ENCODE assay signal across 20 mouse cellular contexts in the genomic region with DNA sequence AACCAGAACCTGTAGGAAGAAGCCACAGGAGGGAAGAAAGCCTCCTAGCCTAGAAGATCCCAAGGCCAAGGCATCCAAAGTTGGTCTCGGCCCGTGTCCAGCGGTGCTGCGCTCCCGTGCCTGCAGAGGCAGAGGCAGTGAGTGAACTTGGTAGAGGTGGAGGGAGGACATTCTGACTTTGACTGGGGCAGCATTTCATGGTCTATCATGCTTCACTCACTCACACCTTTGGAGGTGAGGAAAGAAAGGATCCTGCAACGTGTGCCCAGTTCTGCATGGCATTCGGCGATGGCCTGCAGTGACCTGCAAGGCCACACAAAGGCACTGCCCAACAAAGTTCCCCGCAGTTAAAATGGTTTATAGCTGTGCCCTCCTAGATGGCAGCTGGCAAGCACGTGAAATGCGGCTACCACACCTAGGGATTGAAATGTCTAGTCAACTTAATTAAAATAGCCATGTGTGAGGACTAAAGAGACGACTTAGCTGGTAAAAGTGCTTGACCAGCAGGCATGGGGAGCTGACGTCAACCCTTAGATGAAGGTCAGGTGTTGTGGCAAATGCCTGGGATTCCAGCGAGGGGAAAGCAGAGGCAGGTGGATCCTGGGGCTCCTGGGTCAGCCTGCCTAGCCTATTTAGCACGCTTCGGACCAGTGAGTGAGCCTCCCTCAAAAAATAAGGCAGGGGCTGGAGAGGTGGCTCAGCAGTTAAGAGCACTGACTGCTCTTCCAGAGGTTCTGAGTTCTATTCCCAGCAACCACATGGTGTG. TPM values are rescaled to one million over a fixed set of nuclear protein-coding genes. Genes with fewer than 3 reads are reported as not detected.
DNase-seq lines count a peak whose midpoint lies in the region; ATAC-seq and TF ChIP-seq lines count a peak whose summit lies in the region.
"Had no signal": no experiment of that assay in that cellular context is flagged by ENCODE, and none has a peak within 500 bp of the region (broad histone marks: within the 10 kb centered on the region; RNA-seq: fewer than 3 reads in every experiment).

No protein-coding gene starts in this region.

- peak overlapping the region; percentile 93 for H3K27ac ChIP-seq in gastrocnemius, adult 2 months
- H3K27ac ChIP-seq in heart, adult 2 months, result peak overlapping the region; percentile 83
- peak overlapping the region; percentile 86 to 98 for H3K27ac ChIP-seq in heart, embryonic 14.5 days (replicated peaks in 1 of 2; ENCODE audit: control insufficient read depth in 1 of 2, insufficient read depth in 1 of 2, low read depth in 2 of 2, low read length in 2 of 2)
- H3K27ac ChIP-seq in liver, embryonic 13.5 days, result peak overlapping the region; percentile 97; the same call in 1 of the 2 replicates
- H3K27ac ChIP-seq: embryonic facial prominence, embryonic 15.5 days; forebrain, embryonic 10.5 days; limb, embryonic 15.5 days had no signal

- intact Hi-C loops in gastrocnemius, adult 2 months (cut with DNase I), result no loop called here
- intact Hi-C loops in heart, adult 2 months (cut with DNase I), result no loop called here

- no peaks in the 10 kb centered on the region; the same call in none of the 2 replicates for H3K36me3 ChIP-seq in heart, adult 2 months (ENCODE audit: control insufficient read depth, insufficient read depth, low read length)
- peaks cover 39% of the 10 kb centered on the region for H3K36me3 ChIP-seq in heart, embryonic 14.5 days (ENCODE audit: control insufficient read depth, insufficient read depth, low read length)
- H3K36me3 ChIP-seq in liver, embryonic 13.5 days, result no peaks in the 10 kb centered on the region
- H3K36me3 ChIP-seq: embryonic facial prominence, embryonic 15.5 days; forebrain, embryonic 10.5 days; limb, embryonic 15.5 days had no signal

- WGBS in heart, adult 2 months, result 66% methylated on average over 16 of the region's 16 CpGs
- WGBS in heart, embryonic 14.5 days, result 36% methylated on average over 16 of the region's 16 CpGs
- WGBS in liver, embryonic 13.5 days (ENCODE audit: insufficient replicate concordance), result 83% methylated on average over 16 of the region's 16 CpGs

- peak; percentile 90; the same call in 1 of the 2 replicates for TF ChIP-seq EP300 in heart, adult 2 months (IDR thresholded peaks at IDR 0.05; ENCODE audit: insufficient read depth, low read depth, low read length)

- H3K4me2 ChIP-seq in heart, embryonic 14.5 days (ENCODE audit: low read length), result peak overlapping the region; percentile 26
- no peak overlapping the region for H3K4me2 ChIP-seq in liver, embryonic 13.5 days
- H3K4me2 ChIP-seq: embryonic facial prominence, embryonic 15.5 days; limb, embryonic 15.5 days; midbrain, embryonic 11.5 days had no signal

- peak; percentile 24; the same call in 1 of the 2 replicates for TF ChIP-seq POLR2A in heart, adult 2 months (IDR thresholded peaks at IDR 0.05; ENCODE audit: insufficient read depth, low read depth, low read length)

- H3K79me2 ChIP-seq in heart, adult 2 months (replicated peaks; ENCODE audit: control insufficient read depth, insufficient read depth, low read length), result no peaks in the 10 kb centered on the region

- no peaks in the 10 kb centered on the region for H3K27me3 ChIP-seq in heart, adult 2 months (ENCODE audit: control insufficient read depth, insufficient read depth, low read length)
- H3K27me3 ChIP-seq in heart, embryonic 14.5 days (ENCODE audit: control insufficient read depth, insufficient read depth, low read length), result no peaks in the 10 kb centered on the region
- no peaks in the 10 kb centered on the region for H3K27me3 ChIP-seq in liver, embryonic 13.5 days
- H3K27me3 ChIP-seq: embryonic facial prominence, embryonic 15.5 days; limb, embryonic 15.5 days; Patski had no signal

- no peak for TF ChIP-seq CTCF in gastrocnemius, adult 2 months (IDR thresholded peaks at IDR 0.05)
- TF ChIP-seq CTCF in heart, adult 2 months (IDR thresholded peaks at IDR 0.05), result no peak

- peak overlapping the region; percentile 28 for H3K4me3 ChIP-seq in gastrocnemius, adult 2 months
- no peak overlapping the region for H3K4me3 ChIP-seq in heart, adult 2 months
- no peak overlapping the region for H3K4me3 ChIP-seq in heart, embryonic 14.5 days (ENCODE audit: control insufficient read depth in 1 of 2, insufficient read depth in 1 of 2, low read depth in 1 of 2, low read length in 2 of 2)
- H3K4me3 ChIP-seq in liver, embryonic 13.5 days (replicated peaks), result no peak overlapping the region
- H3K4me3 ChIP-seq: embryonic facial prominence, embryonic 15.5 days; forebrain, embryonic 10.5 days; limb, embryonic 15.5 days had no signal

- peak; percentile 68 for DNase-seq in gastrocnemius, adult 2 months
- no peak for DNase-seq in gastrocnemius, adult 8-10 months (ENCODE audit: low spot score in 2 of 2)
- DNase-seq in heart, adult 2 months, result peak in 1 of 2 experiments; percentile 72
- no peak for DNase-seq in liver, embryonic 13.5 days
- DNase-seq in cerebellum, adult 9-10 months, result no peak
- no peak for DNase-seq in left cerebral cortex, adult 11 months (ENCODE audit: low spot score)
- no peak for DNase-seq in embryo, embryonic 10.5 days (ENCODE audit: low spot score)
- DNase-seq: adrenal gland, adult 8-10 months; cerebellum, postnatal 10 days; kidney, adult 18-20 months; kidney, postnatal 10 days; thymus, postnatal 14 days had no signal

- no peak for ATAC-seq in heart, embryonic 14.5 days (ENCODE audit: insufficient number of reproducible peaks, insufficient read depth, low FRiP score, low read depth)
- ATAC-seq in liver, embryonic 13.5 days (ENCODE audit: low read depth), result no peak
- ATAC-seq: lung, postnatal 0 days; Patski had no signal

- no peak overlapping the region for H3K9ac ChIP-seq in heart, adult 2 months (ENCODE audit: low read depth, low read length)
- H3K9ac ChIP-seq in heart, embryonic 14.5 days (ENCODE audit: low read length), result peak overlapping the region; percentile 57
- H3K9ac ChIP-seq in liver, embryonic 13.5 days, result no peak overlapping the region
- H3K9ac ChIP-seq: embryonic facial prominence, embryonic 15.5 days; limb, embryonic 15.5 days had no signal

- no peaks in the 10 kb centered on the region for H3K9me3 ChIP-seq in heart, embryonic 14.5 days (ENCODE audit: control insufficient read depth, low read length)
- H3K9me3 ChIP-seq in liver, embryonic 13.5 days (replicated peaks), result no peaks in the 10 kb centered on the region
- H3K9me3 ChIP-seq: embryonic facial prominence, embryonic 15.5 days; forebrain, embryonic 10.5 days; limb, embryonic 15.5 days had no signal

- peaks cover 20% of the 10 kb centered on the region for H3K4me1 ChIP-seq in heart, adult 2 months (ENCODE audit: control insufficient read depth, insufficient read depth, low read length)
- peaks cover 72 to 91% of the 10 kb centered on the region in 2 experiments for H3K4me1 ChIP-seq in heart, embryonic 14.5 days (ENCODE audit: control insufficient read depth in 2 of 2, insufficient read depth in 2 of 2, low read length in 2 of 2)
- peaks cover 81% of the 10 kb centered on the region for H3K4me1 ChIP-seq in liver, embryonic 13.5 days (replicated peaks)
- H3K4me1 ChIP-seq: embryonic facial prominence, embryonic 15.5 days; forebrain, embryonic 10.5 days had no signal

RNA-seq across cellular contexts. Expression of a gene that starts 36.8 kb away (rescaled TPM):
- 100 to 1,000 TPM; 424 to 437 TPM for total RNA-seq in gastrocnemius, adult 2 months (2021)
- 100 to 1,000 TPM; 459 to 572 (median 513) TPM for total RNA-seq in gastrocnemius, adult 8-10 months (2022)
- total RNA-seq in heart, adult 2 months (2021), result 100 to 1,000 TPM; 389 to 391 TPM
- 193 and 253 TPM in 2 replicates for polyA plus RNA-seq in heart, adult 2 months (2012; rRNA removed)
- 25.5 and 29.4 TPM in 2 replicates for polyA plus RNA-seq in heart, embryonic 14.5 days (2014; fragmentation: Nextera tagmentation; extraction: Ambion mirVana)
- polyA plus RNA-seq in liver, embryonic 13.5 days (2015; fragmentation: Nextera tagmentation; extraction: Ambion mirVana), result 0.16 and 0.21 TPM in 2 replicates
- total RNA-seq: granulocyte monocyte progenitor cell, adult 5-6 weeks had no signal
